Mouse (Mus musculus): ENCODE measurements around the gene Gm9945.
A peak's percentile ranks its signal among the peaks of the same experiment; 100 is the strongest.

Gm9945 gene

GRCm38 (mm10) chr11:53479783-53480301 is at the start of gene Gm9945, which contains the start of gene Sowaha:
Gm9945 (plus strand) TSS chr11:53480166.
Sowaha (minus strand) TSS chr11:53480274.
- peak; percentile 73 to 75 for DNase-seq

DNA sequence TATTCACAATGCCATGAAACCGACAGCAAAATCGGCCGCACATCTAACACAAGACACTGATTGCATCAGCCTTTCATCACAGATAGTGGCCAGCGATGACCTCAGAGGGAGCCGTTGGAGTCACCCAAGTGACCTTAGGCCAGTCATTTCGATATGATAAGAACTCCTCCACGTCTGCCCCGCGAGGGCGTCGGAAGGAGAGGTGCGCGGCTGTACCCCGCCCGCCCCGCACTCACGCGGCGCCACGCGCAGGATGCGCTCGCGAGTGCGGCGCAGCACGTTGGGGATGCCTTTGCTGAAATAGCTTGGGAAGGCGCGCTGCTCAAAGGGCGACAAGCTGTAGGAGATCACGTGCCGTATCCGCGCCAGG is 49.7 kb upstream of the Gm9945 start:
- no peak for DNase-seq

GRCm38 (mm10) chr11:53430670-53431346 is 49.2 kb upstream of the Gm9945 start, which contains the start of the genes Uqcrq and Gdf9:
Uqcrq (minus strand) TSS chr11:53430831.
Gdf9 (plus strand) TSS chr11:53431023.
- DNase-seq, result peak; percentile 100

DNA sequence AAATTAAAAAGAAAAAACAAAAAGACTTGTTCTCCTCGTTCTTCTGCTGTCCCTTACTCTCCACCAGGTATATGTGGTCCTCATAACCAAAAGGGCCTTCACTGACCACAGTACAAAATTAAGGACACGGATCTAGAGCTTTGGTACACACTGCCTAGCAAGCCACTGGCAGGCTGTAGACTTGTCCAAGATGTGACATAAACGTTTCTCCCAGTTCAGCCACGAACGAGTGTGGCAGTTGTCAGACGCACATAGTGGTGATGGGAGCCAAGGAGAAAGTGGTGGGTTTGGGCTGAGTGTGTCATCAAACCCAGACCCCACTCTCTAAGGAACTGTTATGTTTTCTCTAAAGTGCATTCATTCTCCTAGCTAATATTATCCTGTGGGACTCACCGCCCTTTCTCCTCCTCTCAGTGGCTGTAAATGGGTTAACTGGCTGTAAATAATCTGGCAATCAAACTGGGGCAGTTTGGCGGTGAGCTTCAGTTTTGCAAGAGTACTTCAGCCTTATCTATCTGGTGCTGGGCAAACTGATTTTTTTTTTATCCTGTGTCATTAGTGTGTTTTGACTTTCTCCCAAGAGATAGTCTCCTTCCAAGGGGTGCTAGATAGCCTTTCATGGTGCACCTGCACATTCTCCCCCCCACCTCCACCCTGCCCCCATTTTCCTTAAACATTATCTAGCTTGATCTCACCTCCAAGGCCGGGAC is 48.5 kb upstream of the Gm9945 start:
- no peak for DNase-seq

GRCm38 (mm10) chr11:53433057-53433456 is 46.9 kb upstream of the Gm9945 start:
- DNase-seq, result no peak

- DNase-seq, result no peak
These were observed 44.5 kb upstream of the Gm9945 start for GRCm38 (mm10) chr11:53435504-53435903.

DNA sequence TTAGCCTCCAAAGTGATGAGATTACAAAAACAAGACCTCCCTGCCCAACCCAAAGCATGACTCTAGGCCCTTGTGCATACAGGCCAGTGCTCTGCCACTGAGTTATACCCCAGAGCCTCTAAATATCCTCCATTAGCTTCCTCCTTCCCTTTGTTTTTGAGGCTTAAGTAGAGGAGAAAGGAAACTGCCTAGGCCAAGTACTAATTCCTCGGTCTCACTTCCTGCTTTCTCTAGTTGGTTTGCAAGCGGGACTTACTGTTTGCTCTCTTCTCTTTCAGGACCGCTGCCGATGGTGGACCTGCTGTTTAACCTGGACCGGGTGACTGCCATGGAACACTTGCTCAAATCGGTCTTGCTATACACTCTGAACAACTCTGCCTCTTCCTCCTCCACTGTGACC is 43.6 kb upstream of the Gm9945 start:
- DNase-seq, result no peak

GRCm38 (mm10) chr11:53441921-53442320 is 38.0 kb upstream of the Gm9945 start:
- no peak for DNase-seq

GRCm38 (mm10) chr11:53443861-53444260 is 36.1 kb upstream of the Gm9945 start:
- peak; percentile 62 to 66 for DNase-seq

DNA sequence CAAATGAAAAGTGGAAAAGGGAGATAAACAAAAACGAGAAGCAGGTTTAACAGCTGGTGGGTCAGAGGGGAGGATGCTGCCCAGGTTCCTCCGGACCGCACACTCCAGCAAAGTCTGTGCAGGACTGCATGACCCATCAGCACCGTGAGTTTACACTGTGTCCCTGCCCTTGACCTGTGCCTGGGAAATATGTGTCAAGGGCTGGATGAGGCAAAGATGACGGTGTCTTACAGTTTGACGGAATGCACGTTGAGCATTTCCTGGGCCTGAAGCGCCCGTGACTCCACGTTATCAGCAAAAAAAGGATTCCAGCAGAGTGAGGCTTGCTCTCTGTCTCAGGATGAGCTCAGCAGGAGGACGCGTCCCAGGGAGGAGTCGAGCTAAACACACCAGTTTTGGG is 34.4 kb upstream of the Gm9945 start:
- no peak for DNase-seq

DNA sequence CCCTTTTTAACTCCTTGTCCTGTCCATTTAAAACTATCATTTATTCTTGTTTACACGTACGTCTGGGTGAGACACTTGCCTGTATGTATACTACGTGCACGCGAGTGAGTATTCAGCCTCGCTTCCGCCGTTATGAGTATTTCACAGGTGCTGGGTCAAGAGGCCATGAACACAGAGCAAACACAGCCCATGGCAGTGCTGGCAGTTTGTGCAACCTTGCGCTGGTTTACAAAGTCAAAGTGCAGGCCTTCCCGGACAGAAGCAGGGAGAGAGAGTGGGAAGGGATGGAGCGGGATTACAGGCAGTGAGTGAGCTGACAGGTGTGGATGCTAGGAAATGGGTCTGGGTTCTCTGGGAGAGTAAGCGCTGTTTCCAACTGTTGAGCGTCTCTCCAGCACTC is 33.8 kb upstream of the Gm9945 start:
- no peak for DNase-seq

GRCm38 (mm10) chr11:53447996-53448395 is 32.0 kb upstream of the Gm9945 start:
- DNase-seq, result no peak

- DNase-seq, result peak; percentile 91 to 92
These were observed 31.4 kb upstream of the Gm9945 start for GRCm38 (mm10) chr11:53448529-53448928.

DNA sequence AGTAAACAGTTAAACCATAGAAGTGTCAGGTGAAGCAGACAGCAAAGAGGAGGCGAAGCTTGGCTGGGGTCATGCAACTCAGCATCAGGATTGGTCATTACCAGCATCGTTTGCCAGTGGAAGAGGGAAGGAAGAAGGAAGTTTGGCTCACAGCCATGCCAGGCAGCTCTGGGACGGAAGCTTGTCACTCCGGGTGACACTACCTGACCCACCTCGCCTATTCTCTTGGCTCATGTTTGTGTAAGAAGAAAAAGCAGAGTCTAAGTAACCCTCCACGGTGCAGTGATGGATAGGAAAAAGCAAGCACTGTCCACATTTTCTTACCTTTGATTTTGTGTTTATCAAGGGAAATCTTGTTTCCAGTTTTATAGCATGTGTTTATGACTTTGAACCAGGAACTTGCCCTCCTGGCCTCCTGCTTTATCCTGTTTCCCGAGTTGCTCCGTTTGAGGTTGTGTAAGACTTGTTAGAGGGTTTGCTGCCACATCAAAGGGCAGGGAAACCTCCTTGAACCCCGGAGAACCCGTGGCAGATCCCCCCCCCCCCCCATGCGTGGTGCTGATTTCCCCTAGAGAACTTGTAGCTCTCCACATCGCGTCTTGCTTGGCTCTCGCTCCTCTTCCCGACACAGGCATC is 29.8 kb upstream of the Gm9945 start:
- no peak for DNase-seq

- no peak for DNase-seq
These were observed 28.6 kb upstream of the Gm9945 start for GRCm38 (mm10) chr11:53451361-53451760.

- peak; percentile 57 to 63 for DNase-seq
These were observed 27.6 kb upstream of the Gm9945 start for GRCm38 (mm10) chr11:53452396-53452795.

DNA sequence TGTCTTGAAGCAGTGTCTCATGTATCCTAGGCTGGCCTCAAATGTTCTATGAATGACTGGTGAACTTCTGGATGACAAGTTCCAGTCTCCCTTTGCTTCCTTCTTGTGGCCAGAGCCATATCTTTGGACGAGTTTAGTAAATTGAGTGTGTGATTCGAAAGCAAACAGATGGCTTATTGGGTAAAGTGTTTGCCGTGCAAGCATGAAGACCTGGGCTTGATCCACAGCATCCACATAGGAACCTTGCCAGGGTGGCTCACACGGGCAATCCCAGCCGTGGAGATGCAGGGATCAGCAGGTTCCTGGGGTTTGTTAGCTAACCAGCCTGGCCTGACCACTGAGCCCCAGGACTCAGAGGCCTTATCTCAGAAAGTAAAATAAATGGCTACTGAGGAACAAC is 26.9 kb upstream of the Gm9945 start:
- DNase-seq, result no peak

GRCm38 (mm10) chr11:53456474-53457371 is 23.2 kb upstream of the Gm9945 start, which contains the start of the genes Gm10447 and Shroom1:
Gm10447 (minus strand) TSS chr11:53457110.
Shroom1 (plus strand) TSS chr11:53457205.
- DNase-seq, result peak; percentile 63 to 73

DNA sequence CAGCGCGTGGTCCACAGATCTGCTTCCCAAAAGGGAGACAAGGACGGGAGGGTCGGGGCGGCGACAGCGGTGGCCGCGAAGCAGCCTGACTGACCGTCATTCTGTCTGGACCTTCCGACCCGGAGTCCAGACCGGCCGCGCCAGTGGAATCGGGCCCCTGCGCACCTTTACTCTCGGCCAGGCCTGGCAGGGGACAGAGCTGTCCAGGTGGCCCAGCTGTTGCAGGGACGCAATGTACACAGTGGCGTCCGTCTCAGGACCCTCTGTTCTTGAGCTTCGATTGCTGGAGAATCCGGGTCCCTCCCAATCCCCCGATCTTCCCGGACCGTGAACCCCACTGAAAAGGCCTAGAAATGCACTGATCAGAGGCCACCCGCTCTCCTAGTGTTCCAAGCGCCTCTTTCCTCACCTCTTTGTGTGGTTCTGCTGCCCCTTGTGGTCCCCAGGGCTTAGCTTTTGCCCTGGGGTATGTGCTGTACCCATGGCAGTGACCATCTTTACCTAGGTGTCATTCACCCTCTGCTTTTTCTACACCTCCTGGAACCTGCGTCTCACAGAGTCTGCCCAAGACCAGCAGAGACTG is 22.5 kb upstream of the Gm9945 start:
- no peak for DNase-seq

GRCm38 (mm10) chr11:53458996-53459395 is 21.0 kb upstream of the Gm9945 start:
- no peak for DNase-seq

- DNase-seq, result no peak
These were observed 19.8 kb upstream of the Gm9945 start for GRCm38 (mm10) chr11:53460192-53460591.

- DNase-seq, result peak; percentile 66 to 67
These were observed 18.2 kb upstream of the Gm9945 start for GRCm38 (mm10) chr11:53461727-53462126.
